Mouse (Mus musculus) heart, postnatal 25 days (tissue): ENCODE measurements around the gene Tmem200b. TPM values are rescaled to one million over a fixed set of nuclear protein-coding genes. Genes with fewer than 3 reads are reported as not detected.
A peak's percentile ranks its signal among the peaks of the same experiment; 100 is the strongest.

ENCODE experiments used
- DNase-seq: peaks from one replicate; pipeline ENCODE4 v3.0.0; 2022; ENCODE audit warnings: low spot score
- intact Hi-C: fragments of 180-260 bp; cut with DNase I; formaldehyde crosslinking; loops from one replicate; pipeline ENCODE4 v1.15.1; 2025
- total RNA-seq, 2 experiments: library from RNA; stranded (reverse); gene quantifications; 2 replicates each; pipeline ENCODE4 v1.2.3; 2021

The Tmem200b gene
- 1 to 10 TPM; 5.9 to 9.6 TPM for total RNA-seq

DNA sequence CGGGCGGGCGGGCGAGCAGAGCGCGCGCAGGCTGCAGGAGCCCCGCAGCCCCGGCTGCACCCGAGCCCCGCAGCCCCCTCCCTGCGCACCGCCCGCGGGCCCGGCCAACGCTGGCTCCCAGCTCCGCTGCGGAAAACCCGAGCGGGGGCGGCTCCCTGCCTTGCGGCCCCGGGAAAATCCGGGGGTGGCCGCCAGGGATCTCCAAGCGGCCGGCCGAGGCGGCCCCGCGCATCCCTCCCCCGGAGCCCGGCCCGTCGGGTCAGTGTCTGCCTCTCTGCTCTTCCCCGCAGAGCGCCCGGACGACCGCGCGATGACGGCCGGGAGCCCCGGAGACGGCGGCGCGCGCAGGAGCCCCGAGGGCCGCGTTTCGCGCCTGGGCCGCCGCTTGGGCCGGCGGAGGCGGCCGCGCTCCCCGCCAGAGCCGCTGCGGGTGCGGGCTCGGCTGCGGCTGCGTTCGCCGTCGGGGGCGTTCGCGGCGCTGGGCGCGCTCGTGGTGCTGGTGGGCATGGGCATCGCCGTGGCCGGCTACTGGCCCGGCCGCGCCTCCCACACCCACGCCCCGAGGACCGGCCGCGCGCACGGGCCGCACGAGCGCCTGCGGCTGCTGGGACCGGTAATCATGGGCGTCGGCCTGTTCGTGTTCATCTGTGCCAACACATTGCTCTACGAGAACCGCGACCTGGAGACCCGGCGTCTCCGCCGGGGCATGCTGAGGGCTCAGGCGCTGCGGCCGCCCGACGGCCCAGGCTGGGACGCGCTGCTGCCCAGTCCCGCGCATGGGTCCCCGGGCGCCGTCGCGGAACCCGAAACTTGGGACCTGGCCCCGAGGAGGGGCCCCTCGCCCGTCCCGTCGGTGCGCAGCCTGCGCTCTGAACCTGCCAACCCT lies at the start of gene Tmem200b:
TSS of gene Tmem200b (plus strand) at position 311 of the 886 bp plus-strand sequence.
- DNase-seq: no peak
- intact Hi-C loops: no loop called here

DNA sequence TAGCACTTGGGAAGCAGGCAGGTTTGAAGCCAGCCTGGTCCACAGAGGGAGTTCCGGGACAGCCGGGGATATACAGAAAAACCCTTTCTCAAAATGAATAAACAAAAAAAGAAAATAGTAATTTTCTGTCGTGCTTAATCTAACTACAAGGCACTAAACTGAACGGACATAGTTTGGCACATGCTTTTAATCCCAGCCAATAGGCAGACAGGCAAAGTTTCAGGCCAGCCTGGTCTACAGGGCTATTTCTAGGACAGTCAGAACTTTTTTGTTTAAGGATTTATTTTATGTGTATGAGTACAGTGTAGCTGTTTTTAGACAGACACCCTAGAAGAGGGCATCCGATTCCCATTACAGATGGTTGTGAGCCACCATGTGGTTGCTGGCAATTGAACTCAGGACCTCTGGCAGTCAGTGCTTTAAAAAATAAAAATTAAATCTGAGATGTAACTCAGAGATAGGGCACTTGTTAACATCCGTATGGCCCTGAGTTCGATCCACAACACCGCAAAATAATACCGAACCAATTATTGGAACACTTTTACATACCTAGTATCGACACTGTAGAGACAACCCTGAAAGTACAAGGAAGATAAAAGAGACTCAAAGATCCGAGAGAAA lies 48.8 kb upstream of the Tmem200b start:
- no peak for DNase-seq
- intact Hi-C loops: no loop called here

DNA sequence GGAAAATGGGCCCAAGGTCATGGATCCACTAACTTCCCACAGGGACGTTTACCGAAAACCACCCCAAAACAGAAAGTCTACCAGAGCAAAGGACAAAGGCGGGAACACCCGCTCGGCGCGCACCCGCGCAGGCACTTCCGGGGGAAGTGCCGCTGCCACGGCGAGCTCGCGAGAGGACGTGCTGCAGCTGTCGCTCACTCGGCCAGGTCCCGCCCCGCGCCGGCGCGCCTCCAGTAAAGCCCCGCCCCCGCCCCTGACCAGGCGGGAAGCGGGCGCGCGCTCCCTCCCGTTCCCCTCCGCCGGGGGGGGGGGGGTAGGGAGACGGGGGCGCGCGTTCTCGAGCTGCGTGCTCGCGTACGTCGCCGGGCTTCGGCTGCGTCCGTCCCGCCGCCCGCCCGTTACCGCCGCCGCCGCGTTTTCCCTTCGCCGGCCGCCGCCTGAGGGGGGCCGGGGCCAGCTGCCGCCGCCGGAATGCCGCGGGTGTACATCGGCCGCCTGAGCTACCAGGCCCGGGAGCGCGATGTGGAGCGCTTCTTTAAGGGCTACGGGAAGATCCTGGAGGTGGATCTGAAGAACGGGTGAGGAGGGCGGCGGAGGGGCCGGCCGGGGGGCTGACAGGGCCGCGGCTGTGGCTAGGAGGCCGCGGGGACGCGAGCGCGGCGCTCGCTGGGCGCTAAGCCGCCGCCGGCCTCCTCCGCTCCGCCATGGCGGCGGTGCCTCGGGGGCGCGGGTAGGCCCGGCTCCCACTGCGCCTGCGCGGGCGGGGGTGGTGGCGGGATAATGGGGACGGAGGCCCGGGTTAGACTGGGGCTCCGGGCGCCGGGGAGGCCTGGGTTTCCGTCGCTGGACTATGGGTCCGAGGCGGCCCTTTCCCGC lies 48.0 kb upstream of the Tmem200b start, which contains the start of gene Srsf4:
TSS of gene Srsf4 (plus strand) at position 325 of the 876 bp plus-strand sequence.
- DNase-seq: peak; percentile 88
- intact Hi-C loops: no loop called here

DNA sequence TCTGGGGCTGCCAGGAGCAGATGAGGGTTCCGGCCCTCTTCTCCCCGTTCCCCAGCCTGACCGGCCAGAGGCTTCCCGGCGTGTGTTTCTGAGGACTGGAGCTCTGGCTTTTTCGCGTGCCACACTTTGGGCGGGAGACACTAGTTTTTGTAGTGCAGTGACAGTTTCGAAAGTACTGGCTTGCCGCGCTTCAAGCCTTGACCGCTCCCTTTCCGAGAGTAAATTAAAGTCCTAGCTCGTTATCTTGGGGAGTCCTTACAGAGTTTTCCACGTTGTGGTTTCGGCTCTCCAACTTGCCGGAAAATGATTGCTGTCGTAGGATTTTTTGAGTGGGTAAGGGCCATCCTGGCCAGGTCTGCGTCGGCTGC lies 47.4 kb upstream of the Tmem200b start:
- intact Hi-C loops: no loop called here
- DNase-seq: no peak

DNA sequence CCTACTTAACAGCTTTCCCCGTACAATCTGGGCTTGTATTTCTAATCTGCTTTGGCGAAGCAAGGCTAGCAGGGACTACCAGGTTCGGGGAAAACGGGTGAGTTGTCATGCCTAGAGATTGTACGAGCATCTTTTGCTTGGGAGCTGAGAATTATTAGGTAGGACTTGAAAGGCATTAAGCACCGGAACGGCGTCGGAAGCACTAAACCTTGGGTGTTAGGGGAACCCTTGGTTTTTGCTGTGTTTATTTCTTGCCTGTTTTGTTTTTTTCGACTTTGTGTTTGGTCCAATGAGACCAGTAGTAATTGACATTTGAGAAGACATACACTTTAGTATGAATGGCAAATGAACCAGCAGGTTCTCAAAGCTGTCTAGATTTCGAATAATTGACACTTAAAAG lies 47.0 kb upstream of the Tmem200b start:
- intact Hi-C loops: no loop called here
- no peak for DNase-seq

DNA sequence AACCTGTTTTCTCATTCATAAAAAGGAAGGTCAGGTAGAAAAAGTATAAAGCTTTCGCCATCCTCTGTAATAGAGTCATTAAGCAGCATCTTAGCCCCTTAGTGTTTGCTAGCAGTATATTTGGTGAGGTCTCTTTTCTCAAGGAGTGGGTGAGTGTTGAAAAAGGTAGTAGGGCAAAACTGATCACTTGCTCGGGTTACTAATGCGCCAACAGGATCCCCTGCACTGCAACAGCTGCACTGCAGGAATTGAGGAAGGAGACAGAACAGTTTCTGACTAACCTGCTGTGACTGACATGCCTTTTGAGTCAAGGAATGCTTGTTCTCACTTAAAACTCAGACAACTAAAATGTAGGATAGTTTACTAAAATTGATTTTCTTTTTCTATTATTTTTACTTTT lies 46.3 kb upstream of the Tmem200b start:
- intact Hi-C loops: no loop called here
- DNase-seq: no peak

DNA sequence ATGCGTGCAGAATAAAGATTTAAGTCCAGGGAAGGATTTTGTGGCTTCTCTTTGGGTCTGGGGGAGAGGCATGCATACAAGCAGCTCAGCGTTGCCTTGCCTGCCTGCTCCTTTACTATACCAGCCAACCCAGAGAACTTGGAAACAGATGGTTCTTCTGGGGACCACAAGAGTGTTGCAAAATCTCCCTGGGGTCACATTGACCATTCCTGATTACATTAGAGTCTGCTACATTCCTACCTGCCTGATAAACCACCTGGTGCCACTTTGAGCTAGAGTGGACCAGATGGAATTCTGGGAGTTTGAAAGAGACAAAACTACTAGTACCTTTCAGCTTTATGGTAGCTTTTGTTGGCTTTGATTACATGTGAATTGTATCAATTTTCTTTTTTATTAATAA lies 44.7 kb upstream of the Tmem200b start:
- no peak for DNase-seq
- intact Hi-C loops: no loop called here

DNA sequence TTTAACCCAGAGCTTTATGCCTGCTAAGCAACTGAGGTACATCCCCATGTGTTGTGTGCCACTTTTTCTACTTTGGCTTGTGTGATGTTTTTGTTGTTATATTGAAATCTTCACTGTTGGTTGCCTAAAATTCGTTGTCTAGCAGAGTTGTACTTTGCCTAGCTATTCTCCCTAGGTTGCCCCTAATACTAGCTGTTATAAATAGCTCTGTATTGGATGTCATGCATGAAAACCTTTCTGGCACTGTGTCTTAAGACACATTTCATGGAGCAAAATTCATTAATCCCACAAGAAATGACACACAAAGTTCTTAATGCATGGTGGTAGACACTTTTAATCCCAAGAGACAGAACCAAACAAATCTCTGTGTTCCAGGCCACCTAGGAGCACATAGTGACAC lies 41.9 kb upstream of the Tmem200b start:
- intact Hi-C loops: no loop called here
- DNase-seq: no peak

DNA sequence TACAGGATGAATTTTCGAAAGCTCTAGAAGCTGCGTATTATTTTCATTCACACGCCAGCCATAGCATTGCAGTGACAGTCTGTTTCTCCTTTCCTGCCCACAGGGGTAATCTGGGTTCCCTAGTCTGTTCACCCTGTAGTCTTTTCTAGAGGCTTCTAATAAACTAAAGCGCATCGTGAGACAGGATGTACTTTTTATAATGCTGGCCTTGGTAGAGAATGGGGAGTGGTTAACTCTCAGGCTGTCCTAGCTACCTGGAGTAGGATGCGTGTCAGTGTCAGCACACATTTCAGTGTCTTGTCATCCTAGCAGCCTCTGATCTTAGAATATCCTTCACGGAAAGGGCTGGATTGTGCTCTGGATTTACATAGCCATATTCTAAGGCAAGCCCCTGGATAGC lies 40.3 kb upstream of the Tmem200b start:
- intact Hi-C loops: no loop called here
- no peak for DNase-seq

DNA sequence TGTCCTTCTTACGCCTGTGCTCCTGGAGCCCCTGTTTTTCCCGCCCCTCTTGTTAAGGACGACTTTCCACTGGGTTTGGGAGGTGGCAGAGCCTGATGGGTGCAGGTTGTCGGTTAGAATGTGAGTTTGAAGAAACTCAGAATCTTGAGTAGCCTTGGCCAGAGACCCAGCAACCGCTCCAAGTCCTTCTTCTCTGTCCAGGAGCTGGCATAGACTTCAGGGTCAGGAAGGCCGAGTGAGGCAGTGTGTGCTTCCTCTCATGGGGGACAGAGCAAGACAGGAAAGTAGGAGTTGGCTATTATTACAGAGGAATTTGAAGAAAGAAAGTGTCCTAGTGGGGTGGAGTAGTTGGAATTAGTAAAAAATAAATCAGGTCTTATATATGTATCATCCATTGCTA lies 38.0 kb upstream of the Tmem200b start:
- DNase-seq: no peak
- intact Hi-C loops: no loop called here

DNA sequence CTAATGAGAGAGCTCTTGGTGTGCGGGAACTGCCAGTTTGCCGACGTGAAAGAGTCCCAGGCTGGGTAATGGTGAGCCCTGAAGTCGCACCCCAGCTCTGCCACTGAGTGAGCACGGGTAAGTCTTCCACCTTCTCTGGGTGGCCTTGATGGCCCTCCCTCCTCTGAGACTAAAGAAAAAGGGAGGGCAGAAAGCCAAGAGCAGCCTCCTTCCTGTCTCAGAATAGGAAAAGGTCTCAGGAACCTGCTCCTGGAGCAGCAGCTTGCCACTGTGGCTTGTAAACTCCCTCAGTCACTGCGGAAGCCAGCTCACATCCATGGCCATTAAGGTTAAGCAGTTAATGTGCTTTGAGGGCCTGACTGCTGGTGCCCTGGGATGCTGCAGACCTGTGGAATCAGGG lies 36.2 kb upstream of the Tmem200b start:
- intact Hi-C loops: no loop called here
- no peak for DNase-seq

DNA sequence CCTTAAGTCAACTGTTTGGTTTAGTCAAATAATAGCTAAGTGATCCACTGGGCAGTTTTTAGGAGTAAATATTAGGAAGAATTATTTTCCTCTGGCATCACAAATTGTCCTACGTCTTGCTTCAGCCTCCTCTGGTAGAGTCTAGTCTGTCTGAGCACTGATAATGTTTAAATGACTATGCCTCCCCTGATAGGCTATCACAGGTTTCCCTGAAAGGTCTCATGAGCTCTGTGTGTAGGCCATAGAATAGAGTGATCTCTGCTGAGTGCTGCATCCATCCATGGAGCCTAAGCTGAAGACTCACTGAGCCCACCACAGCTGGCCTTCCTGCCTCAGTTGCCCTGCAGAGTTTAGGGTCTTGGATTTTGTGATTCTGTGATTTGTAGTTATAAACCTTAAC lies 33.0 kb upstream of the Tmem200b start:
- no peak for DNase-seq
- intact Hi-C loops: no loop called here

DNA sequence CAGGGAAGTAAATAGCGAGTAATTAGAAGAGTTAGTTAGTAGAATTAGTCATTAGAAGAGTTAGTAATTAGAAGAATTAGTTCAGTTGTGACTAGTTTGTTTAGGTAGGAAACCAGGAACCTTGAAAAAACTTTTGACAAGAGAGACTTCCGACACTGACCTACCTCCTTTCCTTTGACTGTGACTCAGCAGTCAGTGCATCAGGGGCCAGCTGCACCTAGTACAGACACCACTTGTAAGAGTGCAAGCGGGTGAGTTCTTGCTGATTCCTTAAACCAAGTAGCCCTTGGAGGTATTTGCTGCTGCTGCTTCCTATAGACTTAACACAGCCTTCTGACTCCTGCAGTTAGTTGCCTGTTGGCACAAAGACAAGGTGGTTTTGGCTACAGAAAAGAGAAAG lies 30.9 kb upstream of the Tmem200b start:
- DNase-seq: no peak
- intact Hi-C loops: no loop called here

DNA sequence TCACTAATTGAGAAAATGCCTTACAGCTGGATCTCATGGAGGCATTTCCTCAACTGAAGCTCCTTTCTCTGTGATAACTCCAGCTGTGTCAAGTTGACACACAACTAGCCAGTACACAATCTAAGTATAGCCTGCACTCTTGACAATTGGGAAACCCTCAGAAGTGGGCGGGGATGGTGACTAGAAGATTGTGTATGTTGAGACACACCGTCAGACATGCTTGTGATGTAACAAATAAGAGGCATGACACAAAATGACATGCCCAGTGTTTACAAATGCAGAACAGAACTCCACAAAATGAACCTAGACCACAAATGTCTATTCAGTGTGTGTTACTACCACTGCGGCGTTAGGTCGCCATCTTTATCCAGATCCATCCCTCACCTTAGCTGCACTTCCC lies 24.5 kb upstream of the Tmem200b start:
- intact Hi-C loops: no loop called here
- DNase-seq: no peak

DNA sequence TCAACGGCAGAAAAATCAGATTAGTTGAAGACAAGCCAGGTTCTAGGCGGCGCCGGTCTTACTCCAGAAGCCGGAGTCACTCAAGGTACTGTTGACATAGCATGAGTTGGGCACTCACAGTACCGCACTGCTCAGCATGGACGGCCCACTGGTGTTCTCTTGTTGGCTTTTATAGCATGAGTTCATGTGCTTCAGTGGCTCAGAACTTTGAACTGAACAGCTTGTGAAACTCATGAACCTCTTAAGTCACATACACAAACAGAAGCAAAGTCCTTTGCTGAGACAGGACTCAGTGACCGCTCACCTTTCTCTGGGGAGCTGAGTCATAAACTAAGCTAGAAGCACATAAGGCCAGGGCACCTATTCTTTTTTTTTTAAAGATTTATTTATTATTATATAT lies 23.8 kb upstream of the Tmem200b start:
- intact Hi-C loops: no loop called here
- no peak for DNase-seq

DNA sequence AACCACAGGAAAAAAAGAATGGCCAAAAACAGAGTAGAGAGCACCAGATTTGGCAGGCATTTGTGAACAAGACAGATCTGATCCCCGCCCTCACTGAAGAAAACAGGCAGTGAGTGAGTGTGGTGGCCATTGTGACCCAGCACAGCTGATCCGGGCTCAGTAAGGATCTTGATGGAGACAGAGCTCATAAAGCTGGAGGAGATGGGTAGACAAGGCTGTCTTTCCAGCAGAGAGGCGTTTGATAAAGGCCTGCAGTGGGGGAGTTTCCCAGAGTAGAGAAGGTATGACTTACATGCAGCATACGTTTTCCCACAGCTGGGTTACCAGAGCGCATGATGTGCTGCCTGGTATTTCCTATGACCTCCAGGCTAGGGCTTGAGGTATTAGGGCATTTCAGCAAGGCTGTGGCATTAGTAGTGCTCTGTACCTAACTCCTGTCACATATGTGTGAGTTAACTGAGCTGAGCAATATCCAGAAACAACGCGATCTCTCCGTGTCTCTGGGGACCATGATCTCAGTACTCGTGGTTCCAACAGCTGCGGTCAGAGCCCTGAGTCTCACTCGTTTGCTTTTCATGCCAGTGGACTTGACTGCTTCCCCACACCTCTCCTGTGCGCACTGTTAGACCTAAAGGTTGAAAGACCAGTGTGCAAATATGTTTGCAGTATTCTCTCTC lies 22.9 kb upstream of the Tmem200b start:
- intact Hi-C loops: no loop called here
- no peak for DNase-seq

DNA sequence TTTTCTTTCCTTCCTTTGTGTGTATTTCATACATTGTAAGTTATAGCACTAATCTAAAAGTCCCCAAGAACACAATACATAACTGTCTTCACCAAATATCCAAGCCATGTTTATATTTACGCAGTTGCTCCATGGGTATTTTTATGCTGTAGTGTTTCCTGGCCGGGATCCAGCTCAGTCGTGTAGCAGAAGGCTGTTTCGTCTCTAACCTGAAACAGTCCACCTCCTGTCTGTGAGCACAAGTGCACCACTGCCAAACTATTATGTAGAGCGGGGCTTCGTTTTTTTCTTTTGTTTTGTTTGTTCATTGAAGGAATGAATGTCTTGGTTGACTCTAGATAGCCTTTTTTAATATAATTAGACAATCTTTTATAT lies 22.4 kb upstream of the Tmem200b start:
- intact Hi-C loops: no loop called here
- DNase-seq: no peak

DNA sequence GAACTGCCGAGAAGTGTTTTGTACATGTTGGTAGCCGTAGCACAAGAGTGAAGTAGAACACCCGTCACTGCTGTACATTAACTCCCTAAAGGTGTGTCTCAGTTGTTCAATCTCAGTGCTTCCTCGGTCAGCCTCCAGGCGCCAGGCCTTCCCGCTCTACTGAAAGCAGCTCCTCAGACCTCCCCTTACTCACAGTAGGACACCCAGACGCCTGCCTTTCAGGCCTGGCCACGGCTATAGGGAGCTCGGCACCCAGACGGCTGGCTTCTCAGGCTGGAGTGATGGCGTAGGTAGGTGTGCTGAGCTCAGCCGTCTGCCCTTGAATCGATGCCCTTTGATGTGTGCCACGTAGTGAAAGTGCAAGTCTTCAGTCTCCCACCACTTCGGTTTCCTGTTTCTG lies 20.5 kb upstream of the Tmem200b start:
- intact Hi-C loops: no loop called here
- DNase-seq: no peak

DNA sequence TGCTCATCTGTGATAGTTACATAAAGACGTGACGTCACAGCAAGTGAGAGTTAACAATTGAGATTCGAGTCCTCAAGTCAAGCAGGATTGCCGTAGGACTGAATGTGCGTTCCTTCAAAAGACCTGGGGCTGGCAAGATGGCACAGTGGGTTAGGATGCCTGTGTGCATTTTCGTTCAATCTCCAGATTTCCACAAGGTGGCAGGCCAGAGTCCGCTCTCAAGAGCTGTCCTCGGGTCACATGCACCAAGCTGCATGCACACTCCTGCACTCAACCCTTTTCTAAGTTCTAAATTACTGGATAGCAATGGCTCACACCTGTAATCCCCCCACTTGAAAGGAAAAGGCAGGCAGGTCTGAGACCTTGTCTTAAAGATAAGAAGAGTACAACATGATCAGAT lies 17.1 kb upstream of the Tmem200b start:
- DNase-seq: no peak
- intact Hi-C loops: no loop called here

DNA sequence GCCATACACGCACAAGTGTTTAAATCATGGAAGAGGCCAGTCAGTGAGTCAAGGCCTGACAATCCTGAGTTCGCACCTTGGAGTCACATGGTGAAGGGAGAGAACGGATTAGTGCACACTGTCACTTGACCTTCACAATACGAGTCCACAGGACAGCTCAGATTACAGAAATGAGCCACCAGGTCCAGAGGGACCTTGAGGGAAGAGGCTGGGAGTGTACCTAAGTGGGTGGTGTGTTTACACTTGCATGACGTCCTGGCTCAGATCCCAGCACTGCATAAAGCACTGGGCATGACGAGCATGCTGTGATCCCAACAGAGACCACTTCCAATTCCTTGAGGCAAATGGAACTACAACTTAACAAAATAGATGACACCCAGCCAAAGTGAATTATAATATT lies 15.1 kb upstream of the Tmem200b start:
- DNase-seq: no peak
- intact Hi-C loops: no loop called here
